Mouse (Mus musculus): ENCODE measurements around the gene Lpar1. TPM values are rescaled to one million over a fixed set of nuclear protein-coding genes. Genes with fewer than 3 reads are reported as not detected.

Lpar1 gene
- polyA plus RNA-seq, 1 experiment, result 15.4 TPM

DNA sequence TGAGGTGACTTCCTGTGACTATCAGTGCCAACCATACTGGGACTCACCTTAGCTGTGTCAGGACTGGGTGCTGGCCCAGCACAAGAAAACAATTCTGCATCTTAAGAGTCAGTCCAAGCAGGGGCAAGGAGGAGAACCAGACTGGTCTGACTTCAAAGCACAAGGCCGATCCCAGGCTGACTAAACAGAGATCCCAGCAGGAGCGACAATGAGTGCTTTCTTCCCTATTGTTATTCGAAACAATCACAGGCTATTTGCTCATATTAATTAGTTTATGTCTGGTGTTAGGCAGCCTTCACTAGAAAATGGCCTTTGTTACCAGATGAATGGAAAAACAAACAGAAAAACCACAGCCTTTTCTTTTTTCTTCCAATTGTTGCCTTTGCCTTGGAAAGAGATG is 54.5 kb downstream of the Lpar1 start:
- Histone ChIP-seq H3K36me3 (ENCODE audit: control insufficient read depth, insufficient read depth, low read length) (no peaks in the 10 kb centered on the region), H3K27ac (ENCODE audit: insufficient read depth, low read depth, low read length) (no peak overlapping the region), H3K4me3 (ENCODE audit: insufficient read depth, low read depth, low read length) (no peak overlapping the region), H3K4me1 (ENCODE audit: control insufficient read depth, insufficient read depth, low read length) (no peaks in the 10 kb centered on the region), H3K27me3 (replicated peaks; ENCODE audit: control insufficient read depth, insufficient read depth, low read length) (no peaks in the 10 kb centered on the region)
- WGBS, result 89% methylated on average over 3 of the region's 3 CpGs
- DNase-seq, result no peak
- no peak for TF ChIP-seq CTCF (conservative IDR thresholded peaks at IDR 0.05; ENCODE audit: insufficient read depth, insufficient read length, low read depth, low read length)
- TF ChIP-seq POLR2A (IDR thresholded peaks at IDR 0.05; ENCODE audit: low read depth, low read length), result no peak

DNA sequence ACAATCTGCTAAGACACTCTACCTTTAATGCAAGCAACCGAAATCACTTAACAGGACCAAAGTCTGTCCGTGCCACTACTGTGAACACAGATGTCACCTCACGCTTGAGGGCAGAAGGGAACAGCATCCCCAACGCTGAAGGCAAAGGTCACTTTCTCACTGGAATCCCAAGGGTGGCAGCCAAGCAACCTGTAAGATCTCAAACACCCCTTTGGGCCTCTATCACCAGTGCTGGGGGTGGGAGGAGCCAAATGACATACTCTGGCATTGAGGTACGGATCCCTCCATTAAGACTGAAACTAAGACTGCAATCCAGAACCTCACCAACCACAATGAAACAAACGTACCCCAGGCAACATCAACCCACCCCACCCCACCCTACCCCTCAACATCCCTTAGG is 55.0 kb downstream of the Lpar1 start:
- no peak overlapping the region for H3K4me3 ChIP-seq (ENCODE audit: insufficient read depth, low read depth, low read length)
- no peaks in the 10 kb centered on the region for H3K27me3 ChIP-seq (replicated peaks; ENCODE audit: control insufficient read depth, insufficient read depth, low read length)
- H3K4me1 ChIP-seq (ENCODE audit: control insufficient read depth, insufficient read depth, low read length), result no peaks in the 10 kb centered on the region
- no peak for DNase-seq
- H3K27ac ChIP-seq (ENCODE audit: insufficient read depth, low read depth, low read length), result no peak overlapping the region
- 74% methylated on average over 6 of the region's 6 CpGs for WGBS
- no peak for TF ChIP-seq POLR2A (IDR thresholded peaks at IDR 0.05; ENCODE audit: low read depth, low read length)
- no peak for TF ChIP-seq CTCF (conservative IDR thresholded peaks at IDR 0.05; ENCODE audit: insufficient read depth, insufficient read length, low read depth, low read length)
- no peaks in the 10 kb centered on the region for H3K36me3 ChIP-seq (ENCODE audit: control insufficient read depth, insufficient read depth, low read length)

DNA sequence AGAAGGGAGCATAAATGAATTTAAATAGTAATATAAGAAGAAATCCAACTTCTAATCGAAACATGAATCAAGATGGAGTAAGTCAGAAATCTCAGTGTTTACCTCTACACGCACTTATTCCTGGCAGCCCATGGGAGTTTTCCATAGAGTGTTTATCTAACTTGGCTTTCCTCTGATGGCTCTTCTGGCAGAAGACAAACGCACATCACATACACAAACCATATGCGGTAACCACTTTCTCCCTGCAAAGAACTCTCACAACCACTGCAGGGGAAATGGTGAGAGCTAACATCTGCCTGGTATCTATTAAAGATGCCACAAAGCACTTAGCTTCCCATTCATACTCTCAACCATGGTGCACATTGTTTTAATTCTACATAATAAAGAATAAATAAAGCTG is 56.4 kb downstream of the Lpar1 start:
- DNase-seq, result no peak
- no peak for TF ChIP-seq POLR2A (IDR thresholded peaks at IDR 0.05; ENCODE audit: low read depth, low read length)
- 89% methylated on average over 4 of the region's 4 CpGs for WGBS

DNA sequence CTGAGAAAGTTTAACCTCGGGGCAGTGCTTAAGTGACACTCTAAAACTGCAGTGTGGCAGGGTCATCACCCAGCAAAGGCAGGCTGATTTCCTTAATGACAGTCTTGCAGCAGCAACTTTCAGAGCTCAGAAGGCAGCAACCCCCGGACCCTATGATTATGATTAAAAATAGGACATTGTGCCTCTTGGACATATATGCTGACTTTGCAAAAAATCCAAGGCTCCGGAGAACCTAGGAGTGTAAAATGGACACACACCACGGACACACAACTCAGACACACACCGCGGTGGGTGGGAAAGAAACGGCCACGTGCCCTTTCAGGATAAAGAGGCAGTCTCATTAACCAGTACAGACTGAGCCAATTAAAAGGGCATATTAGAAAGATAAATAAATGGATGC is 57.0 kb downstream of the Lpar1 start:
- WGBS, result 55% methylated on average over 8 of the region's 8 CpGs
- Histone ChIP-seq H3K4me1 (ENCODE audit: control insufficient read depth, insufficient read depth, low read length) (no peaks in the 10 kb centered on the region), H3K27ac (ENCODE audit: insufficient read depth, low read depth, low read length) (no peak overlapping the region), H3K27me3 (replicated peaks; ENCODE audit: control insufficient read depth, insufficient read depth, low read length) (no peaks in the 10 kb centered on the region), H3K36me3 (ENCODE audit: control insufficient read depth, insufficient read depth, low read length) (no peaks in the 10 kb centered on the region), H3K4me3 (ENCODE audit: insufficient read depth, low read depth, low read length) (no peak overlapping the region)
- DNase-seq, result no peak
- TF ChIP-seq POLR2A (IDR thresholded peaks at IDR 0.05; ENCODE audit: low read depth, low read length), result no peak
- TF ChIP-seq CTCF (conservative IDR thresholded peaks at IDR 0.05; ENCODE audit: insufficient read depth, insufficient read length, low read depth, low read length), result no peak

More for the DNA sequence above, 56.4 kb downstream of the Lpar1 start:
- H3K4me3 ChIP-seq (ENCODE audit: insufficient read depth, low read depth, low read length), result no peak overlapping the region
- no peaks in the 10 kb centered on the region for H3K4me1 ChIP-seq (ENCODE audit: control insufficient read depth, insufficient read depth, low read length)
- no peaks in the 10 kb centered on the region for H3K27me3 ChIP-seq (replicated peaks; ENCODE audit: control insufficient read depth, insufficient read depth, low read length)
- H3K36me3 ChIP-seq (ENCODE audit: control insufficient read depth, insufficient read depth, low read length), result no peaks in the 10 kb centered on the region
- no peak overlapping the region for H3K27ac ChIP-seq (ENCODE audit: insufficient read depth, low read depth, low read length)

DNA sequence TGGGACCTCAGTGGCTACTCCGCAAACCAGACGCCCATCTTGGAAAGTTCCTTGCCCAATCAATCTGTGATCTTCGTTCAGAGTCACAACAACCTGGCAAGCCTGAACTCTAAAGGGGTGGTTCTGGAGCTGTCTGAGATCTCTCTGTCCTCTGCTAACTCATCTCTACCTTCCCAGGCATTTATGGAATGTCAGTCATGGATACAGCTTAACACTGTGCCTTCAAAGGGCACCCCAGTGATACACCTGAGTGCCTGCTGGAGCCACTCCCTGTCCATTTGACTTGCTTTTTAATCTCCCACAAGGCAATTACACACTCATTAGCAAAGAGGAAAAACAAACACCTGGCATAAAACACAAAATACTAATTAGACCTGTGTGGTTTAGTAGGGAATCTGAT is 62.0 kb downstream of the Lpar1 start:
- 75% methylated on average over 3 of the region's 3 CpGs for WGBS
- Histone ChIP-seq H3K27me3 (replicated peaks; ENCODE audit: control insufficient read depth, insufficient read depth, low read length) (no peaks in the 10 kb centered on the region), H3K36me3 (ENCODE audit: control insufficient read depth, insufficient read depth, low read length) (no peaks in the 10 kb centered on the region), H3K4me1 (ENCODE audit: control insufficient read depth, insufficient read depth, low read length) (no peaks in the 10 kb centered on the region), H3K4me3 (ENCODE audit: insufficient read depth, low read depth, low read length) (no peak overlapping the region), H3K27ac (ENCODE audit: insufficient read depth, low read depth, low read length) (no peak overlapping the region)
- TF ChIP-seq CTCF (conservative IDR thresholded peaks at IDR 0.05; ENCODE audit: insufficient read depth, insufficient read length, low read depth, low read length) (no peak), POLR2A (IDR thresholded peaks at IDR 0.05; ENCODE audit: low read depth, low read length) (no peak)
- DNase-seq, result no peak

DNA sequence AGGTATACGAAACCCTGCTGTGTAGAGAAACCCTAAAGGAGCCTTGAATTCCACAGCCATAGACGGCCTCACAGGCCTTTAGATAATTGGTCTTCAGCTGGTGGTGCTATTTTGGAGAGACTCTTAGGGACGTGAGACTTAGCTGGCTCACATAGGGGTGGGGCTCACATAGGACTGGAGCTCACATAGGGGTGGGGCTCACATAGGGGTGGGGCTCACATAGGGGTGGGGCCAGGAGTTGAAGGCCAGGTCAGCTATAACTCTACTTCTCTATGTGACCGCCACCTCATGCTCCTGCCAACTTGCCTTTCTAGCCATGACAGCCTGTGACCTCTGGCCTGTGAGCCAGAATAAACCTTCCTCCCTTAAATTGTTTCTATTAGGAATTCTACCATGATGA is 63.3 kb downstream of the Lpar1 start:
- no peak for DNase-seq
- no peak for TF ChIP-seq POLR2A (IDR thresholded peaks at IDR 0.05; ENCODE audit: low read depth, low read length)
- TF ChIP-seq CTCF (conservative IDR thresholded peaks at IDR 0.05; ENCODE audit: insufficient read depth, insufficient read length, low read depth, low read length), result no peak

DNA sequence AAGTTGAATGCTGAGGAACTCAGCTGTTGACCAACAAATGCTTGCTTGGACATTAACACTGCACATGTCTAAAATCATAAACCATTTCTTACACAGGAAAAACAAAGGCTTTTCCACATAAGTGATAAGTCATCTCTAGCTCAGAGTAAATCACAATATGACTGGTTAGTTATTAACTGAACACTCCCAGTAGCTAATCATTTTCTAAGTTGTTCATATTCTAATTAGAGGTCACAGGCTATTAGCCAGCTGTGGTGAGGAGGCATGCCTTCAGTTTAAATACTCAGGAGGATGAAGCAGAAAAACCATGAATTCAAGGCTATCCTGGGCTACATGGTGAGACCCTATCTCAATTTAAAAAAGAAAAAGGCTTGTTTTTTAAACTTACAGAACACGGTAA is 75.1 kb downstream of the Lpar1 start:
- 93% methylated on average over 1 of the region's 1 CpGs for WGBS
- H3K27ac ChIP-seq (ENCODE audit: insufficient read depth, low read depth, low read length), result no peak overlapping the region
- no peaks in the 10 kb centered on the region for H3K36me3 ChIP-seq (ENCODE audit: control insufficient read depth, insufficient read depth, low read length)
- no peaks in the 10 kb centered on the region for H3K4me1 ChIP-seq (ENCODE audit: control insufficient read depth, insufficient read depth, low read length)
- no peaks in the 10 kb centered on the region for H3K27me3 ChIP-seq (replicated peaks; ENCODE audit: control insufficient read depth, insufficient read depth, low read length)
- no peak overlapping the region for H3K4me3 ChIP-seq (ENCODE audit: insufficient read depth, low read depth, low read length)
- DNase-seq, result peak; percentile 51
- TF ChIP-seq POLR2A (IDR thresholded peaks at IDR 0.05; ENCODE audit: low read depth, low read length), result no peak
- TF ChIP-seq CTCF (conservative IDR thresholded peaks at IDR 0.05; ENCODE audit: insufficient read depth, insufficient read length, low read depth, low read length), result no peak

More for the DNA sequence above, 63.3 kb downstream of the Lpar1 start:
- Histone ChIP-seq H3K36me3 (ENCODE audit: control insufficient read depth, insufficient read depth, low read length) (no peaks in the 10 kb centered on the region), H3K4me1 (ENCODE audit: control insufficient read depth, insufficient read depth, low read length) (no peaks in the 10 kb centered on the region), H3K27me3 (replicated peaks; ENCODE audit: control insufficient read depth, insufficient read depth, low read length) (no peaks in the 10 kb centered on the region), H3K27ac (ENCODE audit: insufficient read depth, low read depth, low read length) (no peak overlapping the region), H3K4me3 (ENCODE audit: insufficient read depth, low read depth, low read length) (no peak overlapping the region)
- 95% methylated on average over 4 of the region's 4 CpGs for WGBS

DNA sequence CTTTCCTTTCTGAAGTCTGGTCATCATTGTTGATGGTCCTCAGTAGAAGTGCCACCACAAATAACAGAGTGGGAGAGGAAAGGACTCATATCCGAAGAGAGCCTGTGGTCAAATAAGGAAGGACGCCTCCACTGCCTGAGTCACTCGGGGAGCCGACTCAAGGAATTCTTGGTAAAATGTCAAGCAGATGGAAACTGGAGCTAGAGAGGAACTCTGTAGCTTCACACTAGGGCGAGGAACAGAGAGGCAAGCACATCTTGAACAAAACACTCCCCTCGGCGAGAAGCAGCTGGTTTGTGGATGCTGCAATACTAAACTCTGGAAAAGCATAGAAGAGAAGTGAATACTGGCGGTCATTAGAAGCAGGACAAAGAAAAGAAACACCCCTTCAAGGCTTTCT is 76.0 kb downstream of the Lpar1 start:
- Histone ChIP-seq H3K27ac (ENCODE audit: insufficient read depth, low read depth, low read length) (no peak overlapping the region), H3K4me1 (ENCODE audit: control insufficient read depth, insufficient read depth, low read length) (no peaks in the 10 kb centered on the region), H3K27me3 (replicated peaks; ENCODE audit: control insufficient read depth, insufficient read depth, low read length) (no peaks in the 10 kb centered on the region), H3K4me3 (ENCODE audit: insufficient read depth, low read depth, low read length) (no peak overlapping the region), H3K36me3 (ENCODE audit: control insufficient read depth, insufficient read depth, low read length) (no peaks in the 10 kb centered on the region)
- no peak for TF ChIP-seq POLR2A (IDR thresholded peaks at IDR 0.05; ENCODE audit: low read depth, low read length)
- TF ChIP-seq CTCF (conservative IDR thresholded peaks at IDR 0.05; ENCODE audit: insufficient read depth, insufficient read length, low read depth, low read length), result no peak
- WGBS, result 91% methylated on average over 8 of the region's 8 CpGs
- DNase-seq, result no peak

All from kidney, adult 2 months (tissue).